Mouse (Mus musculus): ENCODE measurements around the gene Ptafr.
A peak's percentile ranks its signal among the peaks of the same experiment; 100 is the strongest.

The Ptafr gene

GRCm38 (mm10) chr4:132563965-132564364 lies at the start of gene Ptafr:
Gene Ptafr (plus strand): TSS chr4:132564067.
- DNase-seq (ENCODE audit: low spot score), result peak; percentile 46

- peak; percentile 85 for DNase-seq (ENCODE audit: low spot score)
These were observed 49.2 kb upstream of the Ptafr start for GRCm38 (mm10) chr4:132514555-132515135.

GRCm38 (mm10) chr4:132515369-132516155 lies 48.3 kb upstream of the Ptafr start:
- peak; percentile 95 for DNase-seq (ENCODE audit: low spot score)

GRCm38 (mm10) chr4:132518066-132518465 lies 45.8 kb upstream of the Ptafr start:
- DNase-seq (ENCODE audit: low spot score), result no peak

GRCm38 (mm10) chr4:132519188-132519587 lies 44.7 kb upstream of the Ptafr start:
- no peak for DNase-seq (ENCODE audit: low spot score)

GRCm38 (mm10) chr4:132524321-132524741 lies 39.5 kb upstream of the Ptafr start:
- DNase-seq (ENCODE audit: low spot score), result no peak

GRCm38 (mm10) chr4:132524808-132525207 lies 39.1 kb upstream of the Ptafr start:
- no peak for DNase-seq (ENCODE audit: low spot score)

- no peak for DNase-seq (ENCODE audit: low spot score)
These were observed 37.2 kb upstream of the Ptafr start for GRCm38 (mm10) chr4:132526678-132527077.

GRCm38 (mm10) chr4:132527917-132528522 lies 35.8 kb upstream of the Ptafr start:
- no peak for DNase-seq (ENCODE audit: low spot score)

- DNase-seq (ENCODE audit: low spot score), result no peak
These were observed 34.5 kb upstream of the Ptafr start for GRCm38 (mm10) chr4:132529344-132529743.

GRCm38 (mm10) chr4:132530033-132530804 lies 33.6 kb upstream of the Ptafr start:
- DNase-seq (ENCODE audit: low spot score), result no peak

GRCm38 (mm10) chr4:132532496-132532895 lies 31.4 kb upstream of the Ptafr start:
- DNase-seq (ENCODE audit: low spot score), result no peak

- peak; percentile 88 for DNase-seq (ENCODE audit: low spot score)
These were observed 30.6 kb upstream of the Ptafr start, which contains the start of gene Atpif1 for GRCm38 (mm10) chr4:132532981-132533916. Gene Atpif1 (minus strand): TSS chr4:132533659.

GRCm38 (mm10) chr4:132535406-132536121 lies 28.3 kb upstream of the Ptafr start, which contains the start of gene Dnajc8:
Gene Dnajc8 (plus strand): TSS chr4:132535550.
- DNase-seq (ENCODE audit: low spot score), result peak; percentile 94

- no peak for DNase-seq (ENCODE audit: low spot score)
These were observed 24.4 kb upstream of the Ptafr start for GRCm38 (mm10) chr4:132539481-132539880.

- DNase-seq (ENCODE audit: low spot score), result no peak
These were observed 22.5 kb upstream of the Ptafr start for GRCm38 (mm10) chr4:132541413-132541812.

- DNase-seq (ENCODE audit: low spot score), result no peak
These were observed 21.1 kb upstream of the Ptafr start for GRCm38 (mm10) chr4:132542724-132543123.

GRCm38 (mm10) chr4:132545851-132546250 lies 18.0 kb upstream of the Ptafr start:
- peak; percentile 79 for DNase-seq (ENCODE audit: low spot score)

- no peak for DNase-seq (ENCODE audit: low spot score)
These were observed 9.6 kb upstream of the Ptafr start for GRCm38 (mm10) chr4:132554221-132554620.

- DNase-seq (ENCODE audit: low spot score), result no peak
These were observed 9.2 kb upstream of the Ptafr start for GRCm38 (mm10) chr4:132554653-132555052.

All from layer of hippocampus, adult 11-12 months (tissue).